Mouse (Mus musculus) thymus, adult 18-20 months (tissue): ENCODE results near the gene Sla2.

Experiments
- DNase-seq, 2 experiments: peaks; one replicate each; pipeline ENCODE4 v3.0.0; 2022; ENCODE audit warnings: mixed read lengths in 2 of 2

Gene Sla2

GRCm38 (mm10) chr2:156899184-156899583 is 12.2 kb upstream of the Sla2 start:
- no peak for DNase-seq

- DNase-seq: no peak
Observed at GRCm38 (mm10) chr2:156898374-156898773, 11.4 kb upstream of the Sla2 start.

GRCm38 (mm10) chr2:156897034-156897433 is 10.0 kb upstream of the Sla2 start:
- DNase-seq: no peak

GRCm38 (mm10) chr2:156896384-156896914 is 9.5 kb upstream of the Sla2 start:
- no peak for DNase-seq

- DNase-seq: no peak
Observed at GRCm38 (mm10) chr2:156894496-156895265, 7.7 kb upstream of the Sla2 start.

GRCm38 (mm10) chr2:156892821-156893220 is 5.8 kb upstream of the Sla2 start:
- DNase-seq: no peak

GRCm38 (mm10) chr2:156892240-156892639 is 5.2 kb upstream of the Sla2 start:
- no peak for DNase-seq

GRCm38 (mm10) chr2:156888490-156888889 is 1.5 kb upstream of the Sla2 start:
- no peak for DNase-seq

GRCm38 (mm10) chr2:156886084-156886631 is 834 bp downstream of the Sla2 start:
- peak in 1 of 2 experiments; percentile 50 for DNase-seq

GRCm38 (mm10) chr2:156885666-156886065 is 1.3 kb downstream of the Sla2 start:
- DNase-seq: peak in 1 of 2 experiments; percentile 35

- DNase-seq: no peak
Observed at GRCm38 (mm10) chr2:156884396-156885211, 2.4 kb downstream of the Sla2 start.

- DNase-seq: peak; percentile 85 to 93
Observed at GRCm38 (mm10) chr2:156882431-156883001, 4.5 kb downstream of the Sla2 start.

- no peak for DNase-seq
Observed at GRCm38 (mm10) chr2:156879541-156879940, 7.5 kb downstream of the Sla2 start.

- DNase-seq: peak; percentile 62 to 75
Observed at GRCm38 (mm10) chr2:156877726-156878125, 9.3 kb downstream of the Sla2 start.

GRCm38 (mm10) chr2:156874760-156875510 is 12.1 kb downstream of the Sla2 start:
- no peak for DNase-seq

- no peak for DNase-seq
Observed at GRCm38 (mm10) chr2:156874047-156874759, 12.8 kb downstream of the Sla2 start.

- peak in 1 of 2 experiments; percentile 41 for DNase-seq
Observed at GRCm38 (mm10) chr2:156873629-156874028, 13.4 kb downstream of the Sla2 start.

- DNase-seq: no peak
Observed at GRCm38 (mm10) chr2:156870519-156870918, 16.5 kb downstream of the Sla2 start.

- DNase-seq: no peak
Observed at GRCm38 (mm10) chr2:156869554-156869953, 17.4 kb downstream of the Sla2 start.

GRCm38 (mm10) chr2:156868994-156869393 is 18.0 kb downstream of the Sla2 start:
- DNase-seq: no peak

- DNase-seq: no peak
Observed at GRCm38 (mm10) chr2:156864481-156864880, 22.5 kb downstream of the Sla2 start.
